Mouse (Mus musculus) mesoderm, embryonic 11.5 days (tissue): Measurements from ENCODE around the gene Amy2a2.
"Not testable (repeated sequence)": the region's sequence is repeated elsewhere in the genome, so short reads cannot be mapped to it uniquely, and the experiment has no call there.

Source experiments
- DNase-seq: peaks from one replicate; pipeline ENCODE4 v3.0.0-alpha.2; 2012; ENCODE audit warnings: low read depth, low spot score

Amy2a2 gene

GRCm38 (mm10) chr3:113356558-113356957 lies at the start of gene Amy2a2:
TSS of gene Amy2a2 (minus strand) at chr3:113356658.
- not testable (repeated sequence) for DNase-seq

GRCm38 (mm10) chr3:113345484-113345883 lies 11.0 kb downstream of the Amy2a2 start:
- not testable (repeated sequence) for DNase-seq

DNA sequence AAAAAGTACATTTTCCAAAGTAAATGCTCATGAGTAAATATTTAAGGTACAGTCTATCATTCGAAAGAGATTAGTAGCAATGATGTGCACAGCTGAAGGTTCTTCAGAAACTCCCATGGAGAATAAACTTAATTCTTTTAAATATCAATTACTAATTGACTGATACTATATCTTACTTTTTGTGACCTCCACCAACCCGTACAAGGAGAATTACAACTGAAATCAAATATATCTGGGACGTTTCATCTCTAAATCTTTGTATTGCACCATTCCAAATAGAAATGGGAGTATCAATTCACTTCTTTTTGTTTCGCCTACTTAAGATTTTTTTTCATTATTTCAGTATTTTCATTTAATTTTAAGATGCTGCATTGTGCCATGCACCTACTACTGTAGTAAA lies 32.5 kb downstream of the Amy2a2 start, which contains the start of gene Amy2a3:
TSS of gene Amy2a3 (minus strand) at position 101 of the 400 bp plus-strand sequence.
- DNase-seq = not testable (repeated sequence)

DNA sequence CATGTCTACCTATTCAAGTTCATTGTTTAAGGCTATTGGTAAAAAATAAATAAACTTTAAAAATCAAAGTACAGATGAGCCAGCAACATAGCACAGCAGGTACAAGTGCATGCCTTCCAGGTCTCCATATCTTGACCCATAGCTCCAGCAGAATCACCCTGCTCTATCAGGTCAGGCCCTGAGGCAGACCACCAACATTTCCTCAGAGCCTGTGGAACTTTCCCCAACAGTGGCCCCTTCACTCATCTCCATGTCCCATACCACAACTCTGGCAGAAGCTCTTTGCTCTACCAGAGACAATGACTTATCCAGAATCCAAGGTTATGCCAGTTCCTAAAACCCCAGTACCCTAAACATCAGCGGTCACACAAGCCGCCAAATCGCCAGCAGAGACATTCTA lies 43.5 kb downstream of the Amy2a2 start:
- DNase-seq = not testable (repeated sequence)
